Mouse (Mus musculus) intestine, postnatal 0 days (tissue): Measurements from ENCODE around the gene AI413582. TPM values are rescaled to one million over a fixed set of nuclear protein-coding genes. Genes with fewer than 3 reads are reported as not detected.

Source experiments
- ATAC-seq: fragments of 200-750 bp; cut with Nextera tagmentation; 2 replicates; pipeline ENCODE4 v1.8.0; 2017; ENCODE audit warnings: mild to moderate bottlenecking, moderate TSS enrichment, moderate library complexity
- H3K27ac ChIP-seq: fragments of 300-500 bp; sonication (generic); 2 replicates; pipeline ENCODE4 v1.5.1; 2014; ENCODE audit warnings: mild to moderate bottlenecking, low read depth, low read length, moderate library complexity
- H3K27me3 ChIP-seq: fragments of 300-500 bp; sonication (generic); replicated peaks from 2 replicates; pipeline ENCODE4 v1.6.1; 2014; ENCODE audit warnings: low read length, mixed read lengths; ENCODE audit not compliant: control insufficient read depth, insufficient read depth
- H3K36me3 ChIP-seq: fragments of 300-500 bp; sonication (generic); 2 replicates; pipeline ENCODE4 v1.6.1; 2014; ENCODE audit warnings: mild to moderate bottlenecking, moderate library complexity; ENCODE audit not compliant: control insufficient read depth, insufficient read depth
- H3K4me1 ChIP-seq: fragments of 300-500 bp; sonication (generic); replicated peaks from 2 replicates; pipeline ENCODE4 v1.6.1; 2014; ENCODE audit warnings: antibody characterized with exemption, low read length, mixed read lengths; ENCODE audit not compliant: control insufficient read depth, insufficient read depth
- H3K4me2 ChIP-seq: fragments of 300-500 bp; sonication (generic); replicated peaks from 2 replicates; pipeline ENCODE4 v1.6.1; 2014; ENCODE audit warnings: low read depth, mild to moderate bottlenecking, moderate library complexity
- H3K4me3 ChIP-seq: fragments of 300-500 bp; sonication (generic); 2 replicates; pipeline ENCODE4 v1.5.1; 2014; ENCODE audit warnings: low read depth, low read length
- H3K9ac ChIP-seq: fragments of 300-500 bp; sonication (generic); 2 replicates; pipeline ENCODE4 v1.6.1; 2014; ENCODE audit warnings: mild to moderate bottlenecking, low read depth, low read length
- H3K9me3 ChIP-seq: fragments of 300-500 bp; sonication (generic); 2 replicates; pipeline ENCODE4 v1.6.1; 2016; ENCODE audit warnings: mixed run types; ENCODE audit not compliant: control insufficient read depth
- CTCF ChIP-seq: sonication (generic); IDR thresholded peaks from 2 replicates; pipeline ENCODE4 v1.5.1; 2016; ENCODE audit warnings: low read depth, mild to moderate bottlenecking, control low read depth, antibody characterized with exemption, moderate library complexity
- WGBS: fragments of 180-500 bp; shearing (Covaris S2); extraction: QIAGEN DNeasy Blood & Tissue Kit; methylation state at CpG from one replicate; pipeline ENCODE4 v1.1.7; 2014; 5-methylcytosine and 5-hydroxymethylcytosine counted together
- polyA plus RNA-seq: library from polyadenylated mRNA; unstranded; fragments of >200 nt; fragmentation: Nextera tagmentation; extraction: Ambion mirVana; gene quantifications from 2 replicates; pipeline ENCODE4 v1.2.1, GENCODE M21; 2015

Gene AI413582
- polyA plus RNA-seq, 1 experiment from 2014 or later: 83.0 TPM

GRCm38 (mm10) chr17:27528030-27528429 lies 37.5 kb downstream of the AI413582 start:
- no peak overlapping the region for H3K27ac ChIP-seq
- H3K4me1 ChIP-seq: no peaks in the 10 kb centered on the region
- H3K4me2 ChIP-seq: no peak overlapping the region
- no peaks in the 10 kb centered on the region for H3K27me3 ChIP-seq
- no peaks in the 10 kb centered on the region for H3K9me3 ChIP-seq
- 56% methylated on average over 8 of the region's 8 CpGs for WGBS
- H3K36me3 ChIP-seq: no peaks in the 10 kb centered on the region
- no peak; the same call in 1 of the 2 replicates for TF ChIP-seq CTCF
- no peak for ATAC-seq
- H3K4me3 ChIP-seq: no peak overlapping the region
- H3K9ac ChIP-seq: no peak overlapping the region

- Histone ChIP-seq H3K9me3 (no peaks in the 10 kb centered on the region), H3K4me2 (no peak overlapping the region), H3K27ac (no peak overlapping the region), H3K9ac (no peak overlapping the region), H3K4me1 (no peaks in the 10 kb centered on the region), H3K27me3 (no peaks in the 10 kb centered on the region), H3K36me3 (no peaks in the 10 kb centered on the region), H3K4me3 (no peak overlapping the region)
- TF ChIP-seq CTCF: no peak
- ATAC-seq: no peak
- 53% methylated on average over 6 of the region's 6 CpGs for WGBS
Measured at GRCm38 (mm10) chr17:27527188-27527587, 38.4 kb downstream of the AI413582 start.

GRCm38 (mm10) chr17:27523121-27523520 lies 42.4 kb downstream of the AI413582 start:
- 57% methylated on average over 7 of the region's 7 CpGs for WGBS

GRCm38 (mm10) chr17:27521303-27521702 lies 44.3 kb downstream of the AI413582 start, which contains the start of gene Grm4:
Grm4 (minus strand) TSS chr17:27521403.
- WGBS: 67% methylated on average over 5 of the region's 5 CpGs

More at GRCm38 (mm10) chr17:27523121-27523520, 42.4 kb downstream of the AI413582 start:
- TF ChIP-seq CTCF: no peak
- H3K27me3 ChIP-seq: peaks cover 13% of the 10 kb centered on the region
- no peak overlapping the region for H3K9ac ChIP-seq
- no peak overlapping the region for H3K4me2 ChIP-seq
- no peaks in the 10 kb centered on the region for H3K4me1 ChIP-seq
- no peak overlapping the region for H3K4me3 ChIP-seq
- no peaks in the 10 kb centered on the region for H3K36me3 ChIP-seq
- no peak for ATAC-seq
- no peaks in the 10 kb centered on the region for H3K9me3 ChIP-seq
- no peak overlapping the region for H3K27ac ChIP-seq

GRCm38 (mm10) chr17:27520557-27520956 lies 45.0 kb downstream of the AI413582 start:
- under 1% methylated on average over 27 of the region's 27 CpGs for WGBS
- H3K27ac ChIP-seq: no peak overlapping the region
- H3K27me3 ChIP-seq: peaks cover 22% of the 10 kb centered on the region
- H3K4me2 ChIP-seq: 0 out of 2 replicates have a peak overlapping the region, but pooled peaks have one; percentile 24
- peak; percentile 44; the same call in 1 of the 2 replicates for ATAC-seq
- no peak overlapping the region for H3K4me3 ChIP-seq
- peak; percentile 100 for TF ChIP-seq CTCF
- no peaks in the 10 kb centered on the region for H3K9me3 ChIP-seq
- no peak overlapping the region for H3K9ac ChIP-seq
- H3K36me3 ChIP-seq: no peaks in the 10 kb centered on the region
- H3K4me1 ChIP-seq: no peaks in the 10 kb centered on the region

More at GRCm38 (mm10) chr17:27521303-27521702, 44.3 kb downstream of the AI413582 start, which contains the start of gene Grm4:
- Histone ChIP-seq H3K4me2 (0 out of 2 replicates have a peak within 1 kb of the TSS, but pooled peaks have one; percentile 24), H3K9me3 (no peaks in the 10 kb centered on the region), H3K27me3 (peaks cover 22% of the 10 kb centered on the region), H3K27ac (no peak within 1 kb of the TSS), H3K4me3 (no peak within 1 kb of the TSS), H3K4me1 (no peaks in the 10 kb centered on the region), H3K9ac (no peak within 1 kb of the TSS), H3K36me3 (no peaks in the 10 kb centered on the region)
- no peak for TF ChIP-seq CTCF
- ATAC-seq: no peak

GRCm38 (mm10) chr17:27518700-27519595 lies 46.6 kb downstream of the AI413582 start:
- no peak overlapping the region for H3K27ac ChIP-seq
- H3K36me3 ChIP-seq: no peaks in the 10 kb centered on the region
- no peaks in the 10 kb centered on the region for H3K9me3 ChIP-seq
- H3K4me2 ChIP-seq: no peak overlapping the region
- H3K9ac ChIP-seq: no peak overlapping the region
- H3K4me1 ChIP-seq: no peaks in the 10 kb centered on the region
- no peak overlapping the region for H3K4me3 ChIP-seq
- no peak for TF ChIP-seq CTCF
- 56% methylated on average over 15 of the region's 15 CpGs for WGBS
- ATAC-seq: no peak
- peaks cover 34% of the 10 kb centered on the region for H3K27me3 ChIP-seq
